Mouse (Mus musculus) adrenal gland, adult 10 weeks (tissue): ENCODE results near the gene Olfr293. TPM values are rescaled to one million over a fixed set of nuclear protein-coding genes. Genes with fewer than 3 reads are reported as not detected.

Source experiments
- polyA plus RNA-seq: library from polyadenylated mRNA; stranded (reverse); fragments of 350-450 nt; fragmentation: Illumina TruSeq; extraction: RNeasy Lipid Tissue Mini Kit (QIAGEN cat#74804); gene quantifications from one replicate; pipeline ENCODE4 v1.2.3, GENCODE M21; 2014; ENCODE audit warnings: low read depth, low replicate concordance

Gene Olfr293
- polyA plus RNA-seq = not detected

GRCm38 (mm10) chr7:86648761-86649160 is at the start of gene Olfr293:
Gene Olfr293 (plus strand): TSS chr7:86649061.

DNA sequence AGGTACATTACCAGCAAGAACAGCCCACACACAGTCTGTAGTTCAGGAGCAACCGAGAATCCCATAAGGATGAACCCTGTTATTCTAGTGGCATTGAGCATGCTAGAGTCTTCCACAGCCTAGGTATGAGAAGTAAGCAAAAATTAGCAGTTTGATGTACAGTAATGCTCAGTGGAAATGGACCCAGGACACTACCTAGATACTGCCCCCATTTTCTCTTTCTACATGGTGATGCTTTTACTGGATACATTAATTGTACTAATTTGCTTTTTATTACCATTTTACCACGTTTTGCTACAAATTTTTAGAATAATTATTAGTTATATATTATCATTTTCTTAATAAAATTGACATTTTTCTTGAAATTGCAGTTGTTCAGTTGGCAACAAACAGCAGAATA is 32.3 kb upstream of the Olfr293 start, which contains the start of gene Olfr294:
Gene Olfr294 (minus strand): TSS at position 101 of the 400 bp plus-strand sequence.

DNA sequence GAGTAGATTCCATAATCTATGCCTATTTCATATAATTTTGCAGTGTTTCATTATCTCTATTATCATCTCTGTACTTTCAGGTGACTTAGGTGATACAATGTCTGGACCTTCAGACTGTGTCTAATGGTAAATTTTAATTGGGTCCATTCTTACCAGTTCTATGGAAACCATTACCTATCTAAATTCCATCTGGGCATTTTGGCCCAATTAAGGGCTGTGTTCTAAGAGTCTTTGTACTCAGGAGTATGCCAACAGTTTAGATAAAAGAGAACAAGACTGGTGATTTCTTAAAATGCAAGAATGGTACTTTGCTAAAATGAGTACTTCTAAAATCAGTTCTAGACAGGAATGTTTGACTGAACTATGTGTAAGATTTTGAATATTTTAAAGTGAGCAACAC is 39.2 kb downstream of the Olfr293 start, which contains the start of gene Olfr292:
Gene Olfr292 (plus strand): TSS at position 301 of the 400 bp plus-strand sequence.

Other genes with a start within 250 kb of the Olfr293 start
- not detected for gene Olfr301, start 245.2 kb upstream of the Olfr293 start, polyA plus RNA-seq
- not detected for gene Olfr299, start 189.1 kb upstream of the Olfr293 start, polyA plus RNA-seq
- not detected for gene Olfr298, start 156.6 kb upstream of the Olfr293 start, polyA plus RNA-seq
- not detected for gene Olfr297, start 129.1 kb upstream of the Olfr293 start, polyA plus RNA-seq
- not detected for gene Olfr295, start 65.2 kb upstream of the Olfr293 start, polyA plus RNA-seq
- not detected for gene Olfr294, start 32.4 kb upstream of the Olfr293 start, polyA plus RNA-seq
- gene Olfr292, start 39.3 kb downstream of the Olfr293 start, polyA plus RNA-seq = not detected
- 15.5 TPM for gene Folh1, start 126.9 kb downstream of the Olfr293 start, polyA plus RNA-seq
- not detected for gene Vmn2r77, start 146.0 kb downstream of the Olfr293 start, polyA plus RNA-seq